Mouse (Mus musculus): ENCODE results near the gene Cfap54. TPM values are rescaled to one million over a fixed set of nuclear protein-coding genes. Genes with fewer than 3 reads are reported as not detected.

Gene Cfap54
- polyA plus RNA-seq, 1 experiment = 0.01 TPM

DNA sequence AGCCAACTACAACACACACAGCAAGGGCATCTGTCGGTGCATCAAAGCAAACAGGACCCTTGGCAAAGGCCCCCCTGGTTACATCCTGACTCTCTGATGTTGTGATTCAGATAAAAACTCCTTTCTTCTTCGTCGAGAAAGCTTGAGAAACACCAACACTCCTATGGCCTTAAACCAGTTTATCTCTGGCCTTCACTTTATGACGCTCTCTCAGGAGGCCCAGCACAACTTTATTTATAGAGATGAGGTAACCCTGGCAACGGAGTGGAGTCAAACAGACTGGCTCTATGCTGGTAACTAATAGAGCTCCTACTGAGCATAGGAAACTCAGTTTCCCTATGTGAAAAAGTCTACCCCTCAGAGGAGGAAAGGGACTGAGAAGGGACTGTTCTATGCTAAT lies 146.9 kb downstream of the Cfap54 start:
- Histone ChIP-seq H3K4me3 (ENCODE audit: insufficient read depth, poor library complexity, severe bottlenecking) (no peak overlapping the region), H3K79me2 (ENCODE audit: control insufficient read depth, insufficient read depth) (no peaks in the 10 kb centered on the region), H3K36me3 (ENCODE audit: control insufficient read depth, insufficient read depth) (no peaks in the 10 kb centered on the region), H3K79me3 (ENCODE audit: low read depth) (no peaks in the 10 kb centered on the region), H3K27me3 (ENCODE audit: control insufficient read depth, insufficient read depth, insufficient read length) (no peaks in the 10 kb centered on the region), H3ac (ENCODE audit: control insufficient read depth, insufficient read length, low read depth) (no peak overlapping the region)
- TF ChIP-seq MYOG (IDR thresholded peaks at IDR 0.05; ENCODE audit: control insufficient read depth, extremely low read depth, insufficient read length) (no peak), FOSL1 (IDR thresholded peaks at IDR 0.05; ENCODE audit: insufficient read depth, low read length, poor library complexity, severe bottlenecking) (no peak)

DNA sequence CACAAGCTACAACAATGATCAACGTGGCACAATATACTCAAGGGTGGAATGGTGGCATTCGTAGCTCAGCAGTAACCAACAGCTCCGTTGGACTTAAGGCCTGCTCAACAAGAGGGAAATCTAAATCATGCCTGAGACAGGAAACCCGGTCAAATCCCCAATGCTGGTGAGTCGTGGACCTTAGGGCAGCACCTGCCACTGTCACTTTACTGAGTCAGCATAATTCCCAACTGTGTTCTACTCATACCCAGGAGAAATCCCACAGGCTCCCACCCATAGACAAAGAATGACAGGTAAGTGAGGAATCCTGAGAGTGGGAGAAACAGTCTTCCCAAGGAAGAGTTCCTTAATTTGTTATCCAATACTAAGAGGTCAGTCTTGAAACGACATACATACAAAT lies 147.8 kb downstream of the Cfap54 start:
- H3K79me3 ChIP-seq (ENCODE audit: low read depth) = no peaks in the 10 kb centered on the region
- H3K36me3 ChIP-seq (ENCODE audit: control insufficient read depth, insufficient read depth) = no peaks in the 10 kb centered on the region
- no peaks in the 10 kb centered on the region for H3K27me3 ChIP-seq (ENCODE audit: control insufficient read depth, insufficient read depth, insufficient read length)
- H3K79me2 ChIP-seq (ENCODE audit: control insufficient read depth, insufficient read depth) = no peaks in the 10 kb centered on the region
- TF ChIP-seq MYOD1 (IDR thresholded peaks at IDR 0.05; ENCODE audit: control insufficient read depth, insufficient read length, low read depth) = peak; percentile 94
- no peak for TF ChIP-seq CTCF (IDR thresholded peaks at IDR 0.05; ENCODE audit: control insufficient read depth, insufficient read depth, insufficient read length)
- no peak for TF ChIP-seq FOSL1 (IDR thresholded peaks at IDR 0.05; ENCODE audit: insufficient read depth, low read length, poor library complexity, severe bottlenecking)
- TF ChIP-seq USF1 (IDR thresholded peaks at IDR 0.05; ENCODE audit: low read depth) = no peak
- TF ChIP-seq MAX (IDR thresholded peaks at IDR 0.05) = no peak
- TF ChIP-seq CEBPB (IDR thresholded peaks at IDR 0.05; ENCODE audit: low read depth) = no peak
- no peak for TF ChIP-seq MYOG (IDR thresholded peaks at IDR 0.05; ENCODE audit: control insufficient read depth, extremely low read depth, insufficient read length)
- no peak overlapping the region for H3ac ChIP-seq (ENCODE audit: control insufficient read depth, insufficient read length, low read depth)
- no peak overlapping the region for H3K4me3 ChIP-seq (ENCODE audit: insufficient read depth, poor library complexity, severe bottlenecking)

DNA sequence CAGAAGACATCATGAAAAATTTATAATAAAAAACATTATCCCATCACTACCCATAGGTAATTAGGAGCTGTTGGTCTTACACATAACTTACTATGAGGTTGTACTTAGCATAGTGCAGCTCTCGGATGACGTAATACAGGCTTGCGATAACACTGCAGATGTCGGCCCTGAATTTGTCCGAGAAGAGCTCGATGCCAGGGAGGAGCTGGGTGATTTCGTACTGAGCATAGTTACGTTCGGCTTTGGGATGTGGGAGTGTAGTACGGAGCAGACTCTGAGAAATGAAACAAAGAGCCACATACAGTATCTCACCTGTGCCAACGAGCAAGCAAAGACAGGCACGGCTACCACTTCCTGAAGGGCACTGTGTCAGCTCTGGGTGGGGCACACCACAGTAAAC lies 149.0 kb downstream of the Cfap54 start:
- no peaks in the 10 kb centered on the region for H3K27me3 ChIP-seq (ENCODE audit: control insufficient read depth, insufficient read depth, insufficient read length)
- TF ChIP-seq MYOG (IDR thresholded peaks at IDR 0.05; ENCODE audit: control insufficient read depth, extremely low read depth, insufficient read length) = no peak
- TF ChIP-seq USF1 (IDR thresholded peaks at IDR 0.05; ENCODE audit: low read depth) = no peak
- TF ChIP-seq FOSL1 (IDR thresholded peaks at IDR 0.05; ENCODE audit: insufficient read depth, low read length, poor library complexity, severe bottlenecking) = no peak
- TF ChIP-seq CEBPB (IDR thresholded peaks at IDR 0.05; ENCODE audit: low read depth) = no peak
- TF ChIP-seq CTCF (IDR thresholded peaks at IDR 0.05; ENCODE audit: control insufficient read depth, insufficient read depth, insufficient read length) = no peak
- TF ChIP-seq MAX (IDR thresholded peaks at IDR 0.05) = no peak
- no peak for TF ChIP-seq MYOD1 (IDR thresholded peaks at IDR 0.05; ENCODE audit: control insufficient read depth, insufficient read length, low read depth)
- H3K79me2 ChIP-seq (ENCODE audit: control insufficient read depth, insufficient read depth) = no peaks in the 10 kb centered on the region
- no peaks in the 10 kb centered on the region for H3K79me3 ChIP-seq (ENCODE audit: low read depth)
- H3ac ChIP-seq (ENCODE audit: control insufficient read depth, insufficient read length, low read depth) = no peak overlapping the region
- H3K36me3 ChIP-seq (ENCODE audit: control insufficient read depth, insufficient read depth) = no peaks in the 10 kb centered on the region
- no peak overlapping the region for H3K4me3 ChIP-seq (ENCODE audit: insufficient read depth, poor library complexity, severe bottlenecking)

DNA sequence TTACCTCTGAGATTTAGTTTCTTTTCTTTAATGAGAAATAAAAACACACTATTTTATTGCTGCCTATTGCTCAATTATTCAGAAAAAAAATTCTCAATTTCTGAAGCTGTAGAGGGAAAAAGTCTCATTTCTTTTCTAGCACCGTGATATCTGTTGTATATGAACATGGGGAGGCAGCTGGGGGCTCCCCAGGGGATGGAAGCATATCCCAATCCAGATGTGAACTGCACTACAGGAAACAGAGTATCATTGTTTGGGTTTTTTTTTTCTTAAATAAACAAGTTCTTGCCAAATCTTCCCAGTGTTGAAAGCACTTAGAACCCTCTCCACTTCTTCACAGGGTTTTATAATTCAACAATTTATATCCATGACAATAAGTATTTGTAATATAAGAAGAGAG lies 151.4 kb downstream of the Cfap54 start:
- no peaks in the 10 kb centered on the region for H3K36me3 ChIP-seq (ENCODE audit: control insufficient read depth, insufficient read depth)
- no peaks in the 10 kb centered on the region for H3K79me3 ChIP-seq (ENCODE audit: low read depth)
- no peaks in the 10 kb centered on the region for H3K27me3 ChIP-seq (ENCODE audit: control insufficient read depth, insufficient read depth, insufficient read length)
- no peaks in the 10 kb centered on the region for H3K79me2 ChIP-seq (ENCODE audit: control insufficient read depth, insufficient read depth)
- no peak overlapping the region for H3K4me3 ChIP-seq (ENCODE audit: insufficient read depth, poor library complexity, severe bottlenecking)
- no peak for TF ChIP-seq CEBPB (IDR thresholded peaks at IDR 0.05; ENCODE audit: low read depth)
- no peak for TF ChIP-seq MAX (IDR thresholded peaks at IDR 0.05)
- no peak for TF ChIP-seq USF1 (IDR thresholded peaks at IDR 0.05; ENCODE audit: low read depth)
- no peak for TF ChIP-seq MYOD1 (IDR thresholded peaks at IDR 0.05; ENCODE audit: control insufficient read depth, insufficient read length, low read depth)
- TF ChIP-seq MYOG (IDR thresholded peaks at IDR 0.05; ENCODE audit: control insufficient read depth, extremely low read depth, insufficient read length) = no peak
- no peak for TF ChIP-seq FOSL1 (IDR thresholded peaks at IDR 0.05; ENCODE audit: insufficient read depth, low read length, poor library complexity, severe bottlenecking)
- TF ChIP-seq CTCF (IDR thresholded peaks at IDR 0.05; ENCODE audit: control insufficient read depth, insufficient read depth, insufficient read length) = no peak
- no peak overlapping the region for H3ac ChIP-seq (ENCODE audit: control insufficient read depth, insufficient read length, low read depth)

DNA sequence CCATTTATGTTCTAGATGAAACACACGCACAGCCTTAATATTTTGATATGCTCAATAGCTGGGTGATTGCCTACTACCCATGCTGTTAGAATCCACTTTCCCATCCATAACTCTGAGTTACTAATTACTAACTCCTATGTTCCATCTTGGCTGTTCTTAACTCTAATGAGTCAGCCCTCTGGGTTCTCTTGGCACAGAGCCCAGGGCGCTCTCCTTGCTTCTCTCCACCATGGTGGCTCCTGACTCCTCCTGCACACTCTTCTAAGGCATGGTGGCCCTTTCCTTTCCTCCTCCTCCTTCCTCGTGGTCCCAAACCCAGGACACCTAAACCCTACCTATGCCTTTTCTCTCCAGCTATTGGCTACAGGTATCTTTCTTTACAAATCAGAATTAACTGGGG lies 153.2 kb downstream of the Cfap54 start:
- no peak for TF ChIP-seq USF1 (IDR thresholded peaks at IDR 0.05; ENCODE audit: low read depth)
- TF ChIP-seq MYOG (IDR thresholded peaks at IDR 0.05; ENCODE audit: control insufficient read depth, extremely low read depth, insufficient read length) = no peak
- no peak for TF ChIP-seq MYOD1 (IDR thresholded peaks at IDR 0.05; ENCODE audit: control insufficient read depth, insufficient read length, low read depth)
- TF ChIP-seq CTCF (IDR thresholded peaks at IDR 0.05; ENCODE audit: control insufficient read depth, insufficient read depth, insufficient read length) = no peak
- no peak for TF ChIP-seq MAX (IDR thresholded peaks at IDR 0.05)
- no peak for TF ChIP-seq CEBPB (IDR thresholded peaks at IDR 0.05; ENCODE audit: low read depth)
- TF ChIP-seq FOSL1 (IDR thresholded peaks at IDR 0.05; ENCODE audit: insufficient read depth, low read length, poor library complexity, severe bottlenecking) = no peak
- Histone ChIP-seq H3K79me3 (ENCODE audit: low read depth) (no peaks in the 10 kb centered on the region), H3K27me3 (ENCODE audit: control insufficient read depth, insufficient read depth, insufficient read length) (no peaks in the 10 kb centered on the region), H3K79me2 (ENCODE audit: control insufficient read depth, insufficient read depth) (no peaks in the 10 kb centered on the region), H3ac (ENCODE audit: control insufficient read depth, insufficient read length, low read depth) (no peak overlapping the region), H3K36me3 (ENCODE audit: control insufficient read depth, insufficient read depth) (no peaks in the 10 kb centered on the region), H3K4me3 (ENCODE audit: insufficient read depth, poor library complexity, severe bottlenecking) (no peak overlapping the region)

DNA sequence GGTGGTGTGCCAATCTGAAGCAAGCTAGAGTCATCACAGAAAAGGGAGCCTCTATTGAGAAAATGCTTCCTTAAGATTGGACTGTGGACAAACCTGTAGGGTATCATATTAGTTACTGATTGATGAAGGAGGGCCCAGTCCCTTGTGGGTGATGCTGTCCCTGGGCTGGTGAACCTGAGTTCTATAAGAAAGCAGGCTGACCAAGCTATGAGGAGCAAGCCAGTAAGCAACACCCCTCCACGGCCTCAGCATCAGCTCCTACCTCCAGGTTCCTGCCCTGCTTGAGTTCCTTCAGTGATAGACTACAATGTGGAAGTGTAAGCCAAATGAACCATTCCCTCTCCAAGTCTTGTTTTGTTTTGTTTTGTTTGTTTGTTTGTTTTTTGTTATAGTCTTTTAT lies 162.9 kb downstream of the Cfap54 start:
- Histone ChIP-seq H3ac (ENCODE audit: control insufficient read depth, insufficient read length, low read depth) (no peak overlapping the region), H3K79me2 (ENCODE audit: control insufficient read depth, insufficient read depth) (no peaks in the 10 kb centered on the region), H3K79me3 (ENCODE audit: low read depth) (no peaks in the 10 kb centered on the region), H3K36me3 (ENCODE audit: control insufficient read depth, insufficient read depth) (no peaks in the 10 kb centered on the region), H3K4me3 (ENCODE audit: insufficient read depth, poor library complexity, severe bottlenecking) (no peak overlapping the region), H3K27me3 (ENCODE audit: control insufficient read depth, insufficient read depth, insufficient read length) (no peaks in the 10 kb centered on the region)
- TF ChIP-seq USF1 (IDR thresholded peaks at IDR 0.05; ENCODE audit: low read depth) (no peak), FOSL1 (IDR thresholded peaks at IDR 0.05; ENCODE audit: insufficient read depth, low read length, poor library complexity, severe bottlenecking) (no peak), CEBPB (IDR thresholded peaks at IDR 0.05; ENCODE audit: low read depth) (no peak), MYOD1 (IDR thresholded peaks at IDR 0.05; ENCODE audit: control insufficient read depth, insufficient read length, low read depth) (no peak), MYOG (IDR thresholded peaks at IDR 0.05; ENCODE audit: control insufficient read depth, extremely low read depth, insufficient read length) (no peak), MAX (IDR thresholded peaks at IDR 0.05) (no peak), CTCF (IDR thresholded peaks at IDR 0.05; ENCODE audit: control insufficient read depth, insufficient read depth, insufficient read length) (no peak)

Data from C2C12 (cell line).